Mouse (Mus musculus) liver, adult (tissue): ENCODE data around the gene Pip4k2c.

Experiments used
- GATA4 ChIP-seq: IDR thresholded peaks from 2 replicates; pipeline ENCODE4 v1.6.1; 2014; ENCODE audit warnings: mild to moderate bottlenecking, low read length; ENCODE audit not compliant: insufficient replicate concordance

Pip4k2c gene

DNA sequence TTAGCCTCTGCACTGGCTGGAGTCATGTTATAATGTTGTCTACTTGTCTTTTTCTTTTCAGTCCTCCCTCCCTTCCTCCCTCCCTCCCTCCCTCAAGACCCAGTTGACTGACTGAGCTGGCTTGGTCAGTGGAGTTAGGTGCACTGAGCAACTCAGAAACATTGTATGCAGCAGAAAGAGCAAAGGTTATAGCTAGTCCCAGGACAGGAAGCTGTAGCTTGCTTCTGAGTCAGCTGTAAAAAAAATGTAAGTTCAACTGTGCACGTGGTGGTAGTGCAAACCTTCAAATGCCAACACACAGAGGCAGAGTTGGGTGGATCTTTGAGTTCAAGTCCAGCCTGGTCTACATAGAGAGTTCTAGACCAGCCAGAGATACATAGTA, 3.0 kb upstream of the Pip4k2c start:
- TF ChIP-seq GATA4 = no peak

DNA sequence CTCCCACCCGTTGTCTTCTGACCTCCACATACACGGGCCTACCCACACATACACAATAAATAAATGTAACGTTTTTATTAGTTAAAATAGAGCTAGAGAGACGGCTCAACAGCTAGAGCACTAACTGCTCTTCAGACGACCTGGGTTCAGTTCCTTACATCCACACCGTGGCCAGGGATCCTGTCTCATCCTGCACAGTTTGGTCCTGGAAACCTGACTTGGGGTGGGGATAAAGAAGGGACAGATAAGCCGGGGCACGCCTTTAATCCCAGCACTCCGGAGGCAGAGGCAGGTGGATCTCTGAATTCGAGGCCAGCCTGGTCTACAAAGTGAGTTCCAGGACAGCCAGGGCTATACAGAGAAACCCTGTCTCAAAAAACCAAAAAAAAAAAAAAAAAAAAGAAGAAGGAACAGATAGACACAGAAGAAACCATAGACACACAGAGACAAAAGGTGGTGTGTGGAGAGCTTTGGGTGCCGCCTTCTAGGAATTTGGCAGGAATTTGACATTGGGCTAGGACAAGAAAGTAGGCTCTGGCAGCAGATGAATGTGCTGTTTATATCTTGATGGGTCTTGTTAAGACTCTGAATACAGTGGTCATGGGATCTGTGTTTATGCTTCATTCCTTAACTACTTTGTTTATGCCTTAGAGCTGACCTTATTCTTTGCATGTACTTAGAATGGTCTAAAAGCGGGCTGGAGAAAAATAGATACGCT, 2.5 kb upstream of the Pip4k2c start:
- TF ChIP-seq GATA4 = no peak

- no peak for TF ChIP-seq GATA4
Observed at GRCm38 (mm10) chr10:127213272-127213671, 1.9 kb upstream of the Pip4k2c start.

DNA sequence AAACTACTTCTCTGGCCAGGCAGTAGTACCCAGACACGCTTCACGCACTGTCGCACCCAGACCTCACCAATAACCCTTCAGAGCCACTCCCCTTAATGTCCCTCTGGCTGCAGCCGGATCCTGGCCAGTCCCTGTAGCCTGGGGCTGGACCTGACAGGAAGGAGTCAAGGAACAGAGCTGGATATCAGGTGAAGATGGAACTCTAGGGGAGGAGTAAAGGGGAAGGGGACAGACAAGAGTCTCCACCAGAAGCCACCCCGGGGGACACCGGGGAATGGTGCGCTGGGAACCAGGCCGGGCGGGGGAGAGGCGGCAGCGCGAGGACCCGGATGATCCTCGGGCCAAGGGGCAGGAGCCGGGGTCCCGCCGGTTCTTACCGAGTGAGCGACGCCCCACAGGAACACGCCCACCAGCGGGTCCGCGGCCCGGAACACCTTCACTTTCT, 402 bp downstream of the Pip4k2c start:
- TF ChIP-seq GATA4 = no peak

DNA sequence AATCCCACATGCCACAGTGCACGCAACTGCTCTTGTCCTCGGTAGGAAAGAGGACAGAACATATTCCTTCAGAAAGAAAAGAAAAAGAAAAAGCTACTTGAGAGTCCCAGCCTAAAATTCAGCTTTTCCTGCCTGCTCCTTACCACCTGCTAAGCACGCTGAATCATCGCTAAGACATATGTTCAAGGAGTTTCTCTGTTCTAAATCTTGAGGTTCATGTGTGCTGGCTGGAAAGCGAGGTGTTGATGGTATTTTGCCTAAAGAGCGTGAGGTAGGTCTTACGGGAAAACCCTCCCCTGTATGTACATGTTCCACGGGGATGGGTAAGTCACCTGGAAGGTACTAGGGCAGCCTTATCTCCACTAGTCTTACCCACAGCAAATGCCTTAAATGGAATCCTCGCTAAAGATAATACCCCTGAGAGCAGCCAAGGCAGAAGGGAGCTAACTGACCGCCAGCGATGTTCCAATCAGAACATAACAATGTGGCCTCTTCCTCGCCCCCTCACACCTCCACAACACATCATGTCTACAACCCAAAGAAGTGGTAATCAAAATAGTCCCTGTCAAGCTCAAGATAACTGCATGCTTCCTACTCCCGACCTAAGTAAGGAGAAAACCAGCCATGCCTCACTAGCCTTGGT, 1.3 kb downstream of the Pip4k2c start:
- TF ChIP-seq GATA4 = no peak

- TF ChIP-seq GATA4 = no peak
Observed at GRCm38 (mm10) chr10:127208921-127209320, 2.5 kb downstream of the Pip4k2c start.

DNA sequence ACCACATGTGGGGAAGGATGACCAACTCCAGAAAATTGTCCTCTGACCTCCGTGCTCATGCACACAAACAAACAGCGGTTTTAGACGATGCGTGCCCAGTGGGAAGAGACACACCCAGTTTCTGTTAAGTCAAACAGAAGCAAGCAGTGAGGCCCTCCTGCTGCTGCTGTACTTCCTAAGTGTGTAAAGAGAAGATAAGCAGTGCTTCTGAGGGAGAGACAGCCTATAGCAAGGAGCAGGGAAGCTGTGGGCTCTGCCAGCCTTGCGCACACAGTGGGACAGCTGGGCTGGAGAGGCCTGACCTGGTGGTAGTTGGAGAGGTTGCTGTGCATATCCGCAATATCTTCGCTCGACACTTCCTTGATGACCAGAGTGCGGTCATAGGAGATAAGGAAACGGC, 6.0 kb downstream of the Pip4k2c start:
- TF ChIP-seq GATA4 = no peak

GRCm38 (mm10) chr10:127204589-127204988, 6.8 kb downstream of the Pip4k2c start:
- TF ChIP-seq GATA4 = no peak

- no peak for TF ChIP-seq GATA4
Observed at GRCm38 (mm10) chr10:127203106-127203505, 8.3 kb downstream of the Pip4k2c start.

DNA sequence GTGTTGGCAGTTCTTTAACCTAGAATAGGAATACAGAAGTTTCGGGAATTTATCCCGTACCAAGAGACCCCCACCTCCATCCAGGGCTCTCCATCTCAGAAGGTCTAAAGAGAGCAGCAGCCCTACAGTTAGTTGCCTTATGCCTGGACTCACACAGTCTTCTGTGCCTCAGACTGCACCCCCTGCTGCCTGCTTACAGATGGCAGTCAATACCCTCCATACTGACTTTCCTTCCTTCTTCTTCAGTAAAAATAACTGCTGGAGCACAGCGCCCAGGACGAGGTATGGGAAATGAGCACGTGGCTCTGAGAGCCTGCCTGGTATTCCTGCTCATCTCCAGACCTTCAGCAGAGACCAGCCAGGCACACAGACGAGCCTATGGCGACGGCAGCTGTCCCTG, 11.1 kb downstream of the Pip4k2c start:
- TF ChIP-seq GATA4 = no peak

DNA sequence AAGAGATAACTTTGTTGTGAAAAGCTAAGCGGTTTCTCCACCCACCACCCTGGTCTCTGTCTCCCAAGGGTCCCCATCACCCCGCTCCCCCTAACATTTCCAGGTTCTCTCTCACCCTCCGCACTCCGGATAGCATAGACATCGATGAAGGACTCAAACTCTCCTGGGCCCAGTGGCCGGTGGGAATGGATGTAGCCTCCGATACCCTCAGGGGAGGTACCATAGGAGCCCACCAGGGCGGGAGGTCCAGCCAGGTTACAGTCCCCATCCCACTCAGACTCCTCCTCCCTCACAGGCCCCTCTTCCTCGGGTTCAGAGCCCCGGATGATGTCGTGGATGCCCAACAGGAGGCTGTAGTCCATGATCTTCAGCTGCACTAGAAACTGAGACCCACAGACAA, 11.9 kb downstream of the Pip4k2c start:
- TF ChIP-seq GATA4 = no peak

DNA sequence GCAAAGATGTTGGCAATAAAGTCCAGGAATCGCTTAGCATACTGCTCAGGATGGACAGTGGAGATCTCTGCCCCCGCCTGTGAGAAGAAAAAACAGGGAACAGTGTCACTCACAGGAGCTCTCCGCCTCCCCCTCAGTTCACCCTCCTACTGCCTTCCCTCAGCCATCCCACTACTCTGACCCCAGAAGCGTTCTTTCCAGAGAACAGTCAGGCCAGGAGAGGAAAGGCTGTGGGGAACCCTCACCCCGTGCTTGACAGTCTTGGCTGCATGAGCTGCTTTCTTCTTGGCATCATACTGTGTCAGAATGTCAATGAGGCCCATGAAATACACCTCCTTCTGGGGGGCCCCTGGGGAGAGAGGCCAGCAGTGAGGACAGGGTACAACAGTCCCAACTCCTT, 12.3 kb downstream of the Pip4k2c start:
- no peak for TF ChIP-seq GATA4

GRCm38 (mm10) chr10:127198492-127198891, 12.9 kb downstream of the Pip4k2c start:
- no peak for TF ChIP-seq GATA4

- TF ChIP-seq GATA4 = no peak
Observed at GRCm38 (mm10) chr10:127197505-127198110, 13.8 kb downstream of the Pip4k2c start.

DNA sequence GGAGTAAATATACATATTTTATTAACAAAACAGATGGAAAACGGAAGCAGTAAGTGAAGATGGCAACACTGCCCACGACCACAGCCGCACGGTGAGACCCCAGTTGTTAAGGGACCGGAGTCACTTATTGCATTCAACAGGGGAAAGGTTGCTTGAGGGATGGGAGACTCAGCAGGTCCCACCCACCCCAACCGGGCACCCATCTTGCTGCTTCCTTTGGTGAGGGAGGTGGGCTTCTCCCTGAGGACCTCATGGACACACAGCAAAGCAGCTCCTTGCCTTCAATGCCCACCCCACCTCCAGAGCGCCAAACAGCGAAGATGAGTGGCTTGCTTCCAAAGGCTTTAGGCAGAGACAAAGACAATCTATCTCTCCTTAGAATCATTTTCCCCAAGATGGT, 14.3 kb downstream of the Pip4k2c start:
- TF ChIP-seq GATA4 = no peak

DNA sequence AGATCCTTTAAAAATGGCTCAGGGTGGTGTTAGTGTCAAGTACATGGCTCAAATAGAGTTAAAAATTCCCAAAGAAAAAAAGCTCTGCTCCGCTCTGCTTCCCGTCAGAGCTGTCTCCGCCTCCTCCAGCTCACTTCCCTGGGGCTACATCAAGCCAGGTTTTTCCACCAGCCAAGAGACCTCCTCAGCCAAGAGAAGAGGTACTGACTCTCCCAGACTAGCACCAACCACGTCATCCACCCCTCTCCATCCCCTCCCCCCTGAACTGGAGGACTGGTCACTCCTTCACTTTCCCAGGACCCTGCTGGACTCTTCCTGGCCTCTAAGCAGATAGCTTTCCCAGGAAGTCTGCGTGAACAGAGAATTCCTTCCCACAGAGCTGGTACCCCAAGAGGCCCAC, 15.0 kb downstream of the Pip4k2c start:
- no peak for TF ChIP-seq GATA4
